Mouse (Mus musculus): ENCODE measurements at regions not wholly inside any gene's neighbourhood (a gene's known extent, or its start where the extent isn't known, plus 50 kb on each side); places are given as distances from the start of the nearest gene placed in this dataset.

DNA sequence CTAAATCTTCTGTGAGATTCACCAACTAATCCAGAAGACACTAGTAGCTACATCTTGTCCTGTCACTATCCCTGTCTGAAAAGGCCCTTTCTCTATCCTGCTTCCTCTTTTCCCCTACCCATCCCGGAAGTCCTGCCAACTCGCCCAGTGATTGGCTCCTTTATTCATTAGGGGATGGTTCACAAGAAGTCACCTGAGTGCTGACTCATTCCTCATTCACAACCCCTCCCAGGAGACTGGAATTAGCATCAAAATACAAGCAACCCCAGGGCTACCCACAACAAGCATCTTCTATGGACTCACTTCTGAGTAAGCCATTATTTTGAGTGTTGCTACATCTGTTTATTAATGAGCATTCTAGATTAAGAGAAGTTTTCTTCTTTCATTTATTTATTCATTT lies 231.2 kb upstream of the Tars start:
- no peak for TF ChIP-seq CTCF (IDR thresholded peaks at IDR 0.05; ENCODE audit: low read depth)
- no peak for TF ChIP-seq EP300 (IDR thresholded peaks at IDR 0.05; ENCODE audit: low read depth)
